Mouse (Mus musculus) forebrain, embryonic 16.5 days (tissue): ENCODE measurements at regions not wholly inside any gene's neighbourhood (a gene's known extent, or its start where the extent isn't known, plus 50 kb on each side); places are given as distances from the start of the nearest gene placed in this dataset.

Source experiments
- ATAC-seq: fragments of 200-750 bp; cut with Nextera tagmentation; 2 replicates; pipeline ENCODE4 v1.8.0; 2017; ENCODE audit warnings: mild to moderate bottlenecking, moderate library complexity
- H3K27ac ChIP-seq: fragments of 300-500 bp; sonication (generic); 2 replicates; pipeline ENCODE4 v1.5.1; 2014; ENCODE audit warnings: low read length, control low read depth
- H3K27me3 ChIP-seq: fragments of 300-500 bp; sonication (generic); replicated peaks from 2 replicates; pipeline ENCODE4 v1.6.1; 2014; ENCODE audit warnings: low read length; ENCODE audit not compliant: control insufficient read depth, insufficient read depth
- H3K36me3 ChIP-seq: fragments of 300-500 bp; sonication (generic); 2 replicates; pipeline ENCODE4 v1.6.1; 2014; ENCODE audit not compliant: control insufficient read depth, insufficient read depth
- H3K4me1 ChIP-seq: fragments of 300-500 bp; sonication (generic); replicated peaks from 2 replicates; pipeline ENCODE4 v1.6.1; 2014; ENCODE audit warnings: low read length; ENCODE audit not compliant: control insufficient read depth, insufficient read depth
- H3K4me2 ChIP-seq: fragments of 300-500 bp; sonication (generic); 2 replicates; pipeline ENCODE4 v1.6.1; 2014; ENCODE audit warnings: mild to moderate bottlenecking, low read length, control low read depth
- H3K4me3 ChIP-seq: fragments of 300-500 bp; sonication (generic); replicated peaks from 2 replicates; pipeline ENCODE4 v1.5.1; 2014; ENCODE audit warnings: mild to moderate bottlenecking, low read length, control low read depth
- H3K9ac ChIP-seq: fragments of 300-500 bp; sonication (generic); replicated peaks from 2 replicates; pipeline ENCODE4 v1.6.1; 2014; ENCODE audit warnings: low read depth, low read length, control low read depth
- H3K9me3 ChIP-seq: fragments of 300-500 bp; sonication (generic); 2 replicates; pipeline ENCODE4 v1.6.1; 2016; ENCODE audit warnings: low read length; ENCODE audit not compliant: control insufficient read depth
- WGBS: fragments of 180-500 bp; shearing (Covaris S2); extraction: QIAGEN DNeasy Blood & Tissue Kit; methylation state at CpG from one replicate; pipeline ENCODE4 v1.1.7; 2014; 5-methylcytosine and 5-hydroxymethylcytosine counted together

DNA sequence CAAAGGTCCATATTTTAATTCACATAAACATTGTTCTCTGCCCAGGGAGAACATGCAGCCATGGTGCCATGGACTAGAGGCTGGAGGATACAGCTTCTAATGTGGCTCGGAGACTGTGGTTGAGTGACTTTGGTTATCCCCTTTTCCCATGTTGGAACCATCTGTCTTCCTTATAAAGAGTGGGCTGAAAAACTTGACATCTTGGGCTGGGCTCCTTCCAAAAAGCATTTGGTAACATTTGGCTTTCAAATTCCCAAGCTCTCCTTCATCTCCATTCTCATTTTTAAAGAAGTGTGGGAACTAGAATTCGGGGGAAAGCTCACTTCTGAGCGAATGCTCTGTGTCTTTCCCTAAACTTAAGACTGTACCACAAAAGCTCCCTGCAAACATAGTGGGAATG lies 50.3 kb upstream of the Cxcl12 start:
- no peak for ATAC-seq
- WGBS = 79% methylated on average over 3 of the region's 3 CpGs

More for the DNA sequence above, 50.3 kb upstream of the Cxcl12 start:
- Histone ChIP-seq H3K27ac (no peak overlapping the region), H3K9me3 (no peaks in the 10 kb centered on the region), H3K27me3 (no peaks in the 10 kb centered on the region), H3K4me1 (no peaks in the 10 kb centered on the region), H3K4me3 (no peak overlapping the region), H3K4me2 (no peak overlapping the region), H3K9ac (no peak overlapping the region), H3K36me3 (no peaks in the 10 kb centered on the region)
